Mouse (Mus musculus) gastrocnemius, adult 2 months (tissue): ENCODE data around the gene Clpb. TPM values are rescaled to one million over a fixed set of nuclear protein-coding genes. Genes with fewer than 3 reads are reported as not detected.

ENCODE experiments used
- DNase-seq: peaks from one replicate; pipeline ENCODE4 v3.0.0; 2022
- H3K27ac ChIP-seq: fragments of 200-600 bp; 2 replicates; pipeline ENCODE4 v1.8.1; 2022; ENCODE audit warnings: mild to moderate bottlenecking
- H3K4me3 ChIP-seq: fragments of 200-600 bp; 2 replicates; pipeline ENCODE4 v1.8.1; 2022; ENCODE audit warnings: mild to moderate bottlenecking, moderate library complexity
- CTCF ChIP-seq: fragments of 200-600 bp; IDR thresholded peaks from 2 replicates; pipeline ENCODE4 v1.8.1; 2022; ENCODE audit warnings: antibody characterized with exemption, mild to moderate bottlenecking, moderate library complexity
- intact Hi-C: fragments of 180-260 bp; cut with DNase I; formaldehyde crosslinking; loops from one replicate; pipeline ENCODE4 v1.15.1; 2025
- total RNA-seq, 2 experiments: library from RNA; stranded (reverse); gene quantifications; 2 replicates each; pipeline ENCODE4 v1.2.3; 2021

Clpb gene
- total RNA-seq, 2 experiments from 2014 or later, result 50.0 to 71.3 TPM

DNA sequence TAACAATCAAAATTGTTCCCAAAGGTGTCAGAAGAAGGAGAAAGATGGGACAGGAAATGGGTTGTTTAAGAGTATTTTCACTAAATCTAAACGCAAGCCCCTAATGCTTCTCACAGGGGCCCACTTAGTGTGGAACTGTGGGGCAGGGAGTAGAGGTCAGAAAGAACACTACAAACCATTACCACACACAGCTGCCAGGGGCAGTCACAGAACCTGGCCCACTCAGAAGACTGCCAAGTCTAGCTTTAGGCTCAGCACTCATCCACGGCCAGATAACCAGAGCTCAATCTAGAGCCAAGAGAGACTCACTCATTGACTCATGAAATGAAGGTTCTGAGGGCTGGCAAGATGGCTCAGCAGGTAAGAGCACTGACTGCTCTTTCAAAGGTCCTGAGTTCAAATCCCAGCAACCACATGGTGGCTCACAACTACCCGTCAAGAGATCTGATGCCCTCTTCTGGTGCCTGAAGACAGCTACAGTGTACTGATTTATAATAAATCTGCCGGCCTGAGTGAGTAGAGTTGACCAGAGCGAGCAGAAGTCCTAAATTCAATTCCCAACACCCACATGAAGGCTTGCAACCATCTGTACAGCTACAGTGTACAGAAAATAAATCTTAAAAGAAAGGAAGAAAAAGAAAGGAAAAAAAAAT, 172.2 kb downstream of the Clpb start:
- no peak for DNase-seq
- TF ChIP-seq CTCF, result peak; percentile 45
- intact Hi-C loops, result loop anchor here (2.0 to 5.0 kb wide), 3 partner anchors 137 to 173 kb away; partner anchors contain the start of gene Clpb
- Histone ChIP-seq H3K4me3 (peak overlapping the region; percentile 95), H3K27ac (peak overlapping the region; percentile 95)

DNA sequence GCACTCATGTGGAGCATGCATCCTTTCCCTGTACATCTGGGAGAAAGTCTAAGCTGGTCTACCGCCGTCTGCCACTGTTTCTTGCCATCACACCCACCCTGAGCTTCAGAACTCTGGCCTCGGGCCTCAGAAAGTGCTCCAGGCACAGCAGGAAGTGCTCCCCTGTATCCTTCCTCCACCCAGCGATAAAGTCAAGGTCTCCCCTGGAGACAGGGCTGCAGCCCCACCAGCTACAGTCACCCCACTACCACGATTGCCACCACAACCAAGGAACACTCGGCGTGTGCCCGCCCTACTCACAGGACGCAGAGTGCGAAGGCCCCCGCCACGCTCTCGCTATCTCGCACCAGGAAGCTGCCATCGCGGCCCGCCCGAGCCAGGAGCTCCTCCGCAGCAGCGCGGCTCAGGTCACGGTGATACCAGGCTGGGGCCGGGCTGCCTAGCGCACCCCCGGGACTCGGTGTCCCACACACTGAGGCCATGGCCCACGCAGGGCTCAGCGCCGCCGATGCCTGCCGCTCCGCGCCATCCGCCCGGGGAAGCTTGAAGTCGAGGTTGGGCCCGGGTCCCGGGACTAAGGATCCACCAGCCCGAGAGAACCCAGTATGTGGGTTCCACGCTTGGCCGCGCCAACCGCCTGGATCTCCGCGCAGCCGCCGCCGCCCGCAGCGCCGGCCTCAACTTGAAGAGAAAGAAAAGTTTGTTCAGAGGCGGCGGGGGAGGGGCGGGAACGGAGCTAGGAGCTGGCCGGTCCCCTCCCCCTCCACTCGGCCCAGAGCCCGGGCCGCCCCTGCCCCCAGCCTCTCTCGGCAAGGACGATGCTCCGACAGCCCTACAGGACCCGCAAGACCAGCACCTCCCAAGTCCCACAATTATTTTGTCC, 173.1 kb downstream of the Clpb start:
- Histone ChIP-seq H3K27ac (peak overlapping the region; percentile 95), H3K4me3 (peak overlapping the region; percentile 95)
- TF ChIP-seq CTCF, result no peak
- DNase-seq, result peak; percentile 80
- intact Hi-C loops, result loop anchor here (2.0 to 5.0 kb wide), 3 partner anchors 136 to 174 kb away; partner anchors contain the start of gene Clpb

DNA sequence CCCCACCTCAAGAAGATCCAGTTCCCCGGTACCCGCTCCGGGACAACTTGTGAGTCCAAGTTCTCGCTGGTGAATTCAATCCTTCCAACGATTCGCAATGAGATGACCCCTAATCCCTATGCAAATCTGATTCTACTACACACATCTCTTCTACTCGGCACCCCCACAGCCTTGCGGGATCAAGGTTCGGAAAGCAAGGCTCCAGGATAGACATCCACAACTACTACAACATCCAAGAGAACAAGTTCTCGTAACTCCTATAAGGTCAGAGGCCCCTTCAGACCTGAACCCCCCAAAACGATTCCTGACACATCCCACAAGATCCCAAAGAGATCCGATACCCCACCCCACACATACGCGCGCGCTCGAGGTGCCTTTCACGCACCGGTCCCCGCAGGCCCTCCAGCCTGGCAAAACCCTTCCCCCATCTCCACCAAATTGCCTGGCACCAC, 173.7 kb downstream of the Clpb start:
- DNase-seq, result no peak
- intact Hi-C loops, result loop anchor here (2.0 to 5.0 kb wide), 3 partner anchors 135 to 175 kb away; partner anchors contain the start of gene Clpb
- peak overlapping the region; percentile 95 for H3K27ac ChIP-seq

DNA sequence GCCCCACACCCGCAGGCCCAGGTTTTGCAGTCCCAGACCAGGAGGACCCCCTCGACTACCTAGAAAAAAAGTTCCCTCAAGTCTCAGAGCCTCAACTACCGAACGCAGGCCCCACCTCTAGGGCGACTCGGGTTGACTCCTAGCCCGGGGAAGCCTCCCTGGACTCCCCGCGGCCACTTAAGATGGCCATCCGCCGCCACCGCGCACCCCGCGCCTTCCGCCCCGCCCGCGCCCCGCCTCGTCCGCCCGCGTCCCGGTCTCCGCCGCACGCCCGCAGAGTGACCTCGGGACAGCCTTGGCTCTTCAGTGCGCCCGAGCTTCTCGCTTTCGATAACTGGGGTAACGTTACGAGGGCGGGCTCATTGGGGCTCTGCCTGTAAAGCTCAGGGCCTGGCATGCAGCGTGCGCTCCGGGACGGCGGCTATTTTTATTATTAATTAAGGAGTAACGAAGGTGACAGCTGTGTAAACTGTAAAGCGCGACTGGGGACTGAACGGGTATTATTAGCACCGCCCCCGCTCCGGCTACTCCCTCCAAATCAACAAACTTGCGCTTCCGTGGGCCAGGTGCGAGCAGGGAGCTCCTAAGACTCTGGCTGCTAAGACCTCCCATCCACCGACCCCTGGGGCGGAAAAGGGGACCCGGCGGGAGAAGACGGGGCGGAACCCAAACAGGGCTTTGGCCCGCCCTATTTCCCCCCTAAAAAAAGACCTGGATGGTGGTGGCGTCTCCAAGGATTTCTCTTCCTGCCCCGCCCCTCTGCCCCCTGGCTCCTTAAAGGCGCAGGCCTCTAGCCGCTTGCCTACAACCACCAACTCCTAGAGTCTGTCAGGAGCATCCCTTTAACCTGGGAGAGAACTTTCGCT, 174.4 kb downstream of the Clpb start, which contains the start of gene Inppl1:
TSS of gene Inppl1 (minus strand) at position 624 of the 866 bp plus-strand sequence.
- H3K27ac ChIP-seq, result peak within 1 kb of the TSS; percentile 95
- peak; percentile 53 for TF ChIP-seq CTCF
- H3K4me3 ChIP-seq, result peak within 1 kb of the TSS; percentile 95
- intact Hi-C loops, result loop anchor here (2.0 to 5.0 kb wide), 3 partner anchors 134 to 176 kb away; partner anchors contain the start of gene Clpb
- DNase-seq, result peak; percentile 94

More for the DNA sequence above, 173.7 kb downstream of the Clpb start:
- H3K4me3 ChIP-seq, result peak overlapping the region; percentile 95
- no peak for TF ChIP-seq CTCF

DNA sequence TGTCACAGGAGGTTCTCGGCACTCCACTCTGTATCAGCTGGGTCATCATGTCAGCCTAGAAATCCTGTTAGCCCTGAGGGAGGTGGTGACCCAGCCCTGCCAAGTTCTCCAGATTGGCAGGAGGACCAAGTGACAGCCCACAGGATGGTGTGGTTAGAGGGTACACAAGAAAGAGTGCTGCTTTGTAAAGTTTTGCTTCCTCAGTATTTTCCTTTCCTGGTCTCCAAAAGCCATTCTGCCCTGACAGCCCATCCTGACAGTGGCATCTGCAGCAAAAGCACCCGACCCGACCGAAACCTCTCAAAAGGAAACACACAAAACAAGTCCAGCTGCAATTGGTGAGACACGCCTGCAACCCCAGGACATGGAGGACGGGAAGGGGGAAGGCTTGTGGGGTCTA, 180.8 kb downstream of the Clpb start:
- DNase-seq, result no peak
- TF ChIP-seq CTCF, result no peak
- intact Hi-C loops, result no loop called here
- no peak overlapping the region for H3K27ac ChIP-seq
- H3K4me3 ChIP-seq, result no peak overlapping the region

Other genes starting within 250 kb of the Clpb start
- gene Pde2a, start 241.9 kb upstream of the Clpb start, total RNA-seq, result 10 to 100 TPM; 21.2 to 28.5 TPM
- not detected for gene Art2b, start 78.0 kb upstream of the Clpb start, total RNA-seq
- gene Phox2a, start 154.7 kb downstream of the Clpb start, total RNA-seq, result not detected
- gene Inppl1, start 174.6 kb downstream of the Clpb start, total RNA-seq, result 10 to 100 TPM; 89.0 to 96.5 TPM
- gene Folr2, start 193.6 kb downstream of the Clpb start, total RNA-seq, result 1 to 10 TPM in 1 of 2 experiments, under 1 TPM in 1; 0.77 to 4.3 TPM
- 10 to 100 TPM; 17.3 to 26.6 TPM for gene Anapc15, start 200.1 kb downstream of the Clpb start, total RNA-seq
- gene Folr1, start 207.2 kb downstream of the Clpb start, total RNA-seq, result 1 to 10 TPM; 2.4 to 2.8 TPM
- gene Lamtor1, start 242.3 kb downstream of the Clpb start, total RNA-seq, result 100 to 1,000 TPM in 1 of 2 experiments, 10 to 100 TPM in 1; 93.2 to 107 TPM
- not detected for gene Tomt, start 242.7 kb downstream of the Clpb start, total RNA-seq